Mouse (Mus musculus) megakaryocyte, embryonic 14.5 days (primary cell): ENCODE measurements around the gene Galnt13.

Experiments
- FLI1 ChIP-seq: IDR thresholded peaks from 2 replicates; pipeline ENCODE4 v1.6.1; 2012; ENCODE audit warnings: low read length, inconsistent platforms, mixed read lengths
- GATA1 ChIP-seq: IDR thresholded peaks from 3 replicates; pipeline ENCODE4 v1.6.1; 2012; ENCODE audit warnings: mixed read lengths, low read length, inconsistent platforms, borderline replicate concordance

- TF ChIP-seq GATA1 (no peak), FLI1 (no peak)
Measured at GRCm38 (mm10) chr2:54778790-54779273, 342.7 kb downstream of the Galnt13 start.
